Mouse (Mus musculus): ENCODE results near the gene Pex6.
A peak's percentile ranks its signal among the peaks of the same experiment; 100 is the strongest.

The Pex6 gene

GRCm38 (mm10) chr17:46710959-46711597 lies at the start of gene Pex6:
Pex6 (plus strand) TSS chr17:46711463.
- DNase-seq: peak; percentile 91

GRCm38 (mm10) chr17:46661981-46662380 lies 49.3 kb upstream of the Pex6 start:
- no peak for DNase-seq

- peak; percentile 64 for DNase-seq
Observed at GRCm38 (mm10) chr17:46662730-46663129, 48.5 kb upstream of the Pex6 start.

GRCm38 (mm10) chr17:46667712-46668111 lies 43.6 kb upstream of the Pex6 start:
- no peak for DNase-seq

GRCm38 (mm10) chr17:46669911-46670310 lies 41.4 kb upstream of the Pex6 start:
- no peak for DNase-seq

GRCm38 (mm10) chr17:46673850-46674529 lies 37.3 kb upstream of the Pex6 start, which contains the start of gene Rrp36:
Rrp36 (minus strand) TSS chr17:46674352.
- peak; percentile 79 for DNase-seq

GRCm38 (mm10) chr17:46674530-46675283 lies 36.6 kb upstream of the Pex6 start:
- DNase-seq: no peak

GRCm38 (mm10) chr17:46678416-46678815 lies 32.8 kb upstream of the Pex6 start, which contains the start of gene Mea1:
Mea1 (plus strand) TSS chr17:46678793.
- DNase-seq: no peak

GRCm38 (mm10) chr17:46678911-46679310 lies 32.4 kb upstream of the Pex6 start:
- no peak for DNase-seq

- no peak for DNase-seq
Observed at GRCm38 (mm10) chr17:46679843-46680759, 31.2 kb upstream of the Pex6 start.

GRCm38 (mm10) chr17:46680760-46681373 lies 30.4 kb upstream of the Pex6 start, which contains the start of gene Klhdc3:
Klhdc3 (minus strand) TSS chr17:46680914.
- peak; percentile 98 for DNase-seq

- no peak for DNase-seq
Observed at GRCm38 (mm10) chr17:46681466-46682118, 29.7 kb upstream of the Pex6 start.

- DNase-seq: no peak
Observed at GRCm38 (mm10) chr17:46682654-46683389, 28.4 kb upstream of the Pex6 start.

GRCm38 (mm10) chr17:46685913-46686312 lies 25.4 kb upstream of the Pex6 start:
- no peak for DNase-seq

- no peak for DNase-seq
Observed at GRCm38 (mm10) chr17:46690665-46691064, 20.6 kb upstream of the Pex6 start.

GRCm38 (mm10) chr17:46691390-46691789 lies 19.9 kb upstream of the Pex6 start:
- DNase-seq: no peak

GRCm38 (mm10) chr17:46694517-46695063 lies 16.7 kb upstream of the Pex6 start:
- DNase-seq: no peak

- DNase-seq: no peak
Observed at GRCm38 (mm10) chr17:46698515-46698914, 12.7 kb upstream of the Pex6 start.

GRCm38 (mm10) chr17:46699245-46699644 lies 12.0 kb upstream of the Pex6 start:
- no peak for DNase-seq

GRCm38 (mm10) chr17:46699912-46700311 lies 11.4 kb upstream of the Pex6 start:
- no peak for DNase-seq

Data from cerebellum, adult 11 months (tissue).